Mouse (Mus musculus) heart, adult 9 months (tissue): ENCODE measurements around the gene Arl2.
A peak's percentile ranks its signal among the peaks of the same experiment; 100 is the strongest.
"Not testable (repeated sequence)": the region's sequence is repeated elsewhere in the genome, so short reads cannot be mapped to it uniquely, and the experiment has no call there.

ENCODE experiments used
- DNase-seq, 2 experiments: peaks; one replicate each; pipeline ENCODE4 v3.0.0; 2022; ENCODE audit warnings: low spot score in 2 of 2

The Arl2 gene

DNA sequence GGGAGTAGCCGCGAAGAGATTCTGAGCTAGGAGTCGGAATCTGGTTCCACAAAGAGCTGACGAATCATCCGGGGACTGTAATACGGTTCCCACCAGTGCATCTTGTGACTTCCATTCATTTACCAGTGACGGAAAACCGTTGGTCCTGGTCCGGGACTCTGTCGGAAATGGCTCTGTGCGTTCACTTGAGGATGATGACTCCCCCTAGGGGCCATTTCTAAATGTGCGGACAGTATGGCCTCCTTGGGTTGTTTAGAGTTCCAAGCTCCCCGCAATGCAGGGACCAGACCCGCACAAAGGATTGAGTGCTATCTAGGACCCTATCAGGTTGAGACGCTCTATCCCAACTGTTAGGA, at the start of gene Arl2:
Gene Arl2, minus strand, starts transcription at position 155 of the 356 bp plus-strand sequence.
- peak; percentile 60 to 77 for DNase-seq

DNA sequence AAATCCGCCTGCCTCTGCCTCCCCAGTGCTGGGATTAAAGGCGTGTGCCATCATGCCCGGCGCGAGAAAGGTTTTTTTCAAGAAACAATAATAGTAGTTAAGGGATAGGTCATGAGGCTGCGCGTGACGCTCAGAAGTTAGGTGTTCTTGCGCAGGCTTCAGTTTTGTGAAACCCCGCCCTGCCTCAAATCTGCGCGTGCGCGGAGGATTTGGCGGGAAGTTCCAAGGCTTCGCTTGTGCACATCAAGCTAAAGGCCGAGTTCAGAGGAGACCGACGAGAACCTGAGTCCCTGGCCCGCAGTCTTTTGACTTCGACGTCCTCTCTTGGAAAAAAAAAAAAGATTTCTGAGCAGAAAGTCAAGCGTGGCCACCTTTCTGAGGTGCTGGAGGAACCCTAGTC, 42.8 kb upstream of the Arl2 start, which contains the start of gene Majin:
Gene Majin, plus strand, starts transcription at position 258 of the 400 bp plus-strand sequence.
- no peak for DNase-seq

DNA sequence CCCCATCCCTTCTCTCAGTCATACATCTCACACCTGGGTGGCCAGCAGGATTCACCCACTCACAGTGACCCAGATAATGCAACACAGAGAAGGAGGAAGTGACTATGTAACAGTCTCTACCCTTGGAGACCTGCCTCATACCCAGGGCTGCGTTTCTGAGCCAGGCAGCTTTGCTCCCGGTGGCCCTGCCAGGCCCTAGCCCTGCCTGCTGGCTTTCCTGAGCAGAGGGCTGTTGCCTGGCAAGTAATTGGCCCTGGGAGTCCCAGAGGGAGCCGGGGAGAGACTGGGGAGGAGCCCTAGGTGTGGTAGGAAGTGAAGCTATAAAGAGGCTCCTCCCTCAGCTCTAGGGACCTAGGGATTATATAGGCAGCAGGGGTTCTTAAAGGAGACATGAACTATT, 41.2 kb upstream of the Arl2 start:
- no peak for DNase-seq

DNA sequence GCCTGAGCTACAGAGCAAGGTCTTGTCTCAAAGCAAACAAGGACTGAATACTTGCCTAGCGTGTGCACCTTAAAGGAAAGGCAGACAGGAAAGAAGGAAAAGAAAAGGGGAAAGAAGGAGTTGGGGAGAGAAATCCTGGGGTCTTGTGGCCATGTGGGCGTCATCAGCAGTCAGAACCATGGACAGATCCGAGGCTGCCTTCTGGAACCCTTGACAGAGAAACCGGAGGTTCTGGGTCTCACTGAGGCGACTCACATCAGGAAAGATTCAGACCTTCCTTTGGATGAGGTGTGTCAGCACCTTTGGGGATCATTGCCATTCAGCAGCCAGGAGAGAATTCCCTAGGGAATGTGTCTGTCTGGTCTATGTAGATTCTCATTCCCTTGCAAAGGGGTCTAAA, 40.3 kb upstream of the Arl2 start:
- no peak for DNase-seq

DNA sequence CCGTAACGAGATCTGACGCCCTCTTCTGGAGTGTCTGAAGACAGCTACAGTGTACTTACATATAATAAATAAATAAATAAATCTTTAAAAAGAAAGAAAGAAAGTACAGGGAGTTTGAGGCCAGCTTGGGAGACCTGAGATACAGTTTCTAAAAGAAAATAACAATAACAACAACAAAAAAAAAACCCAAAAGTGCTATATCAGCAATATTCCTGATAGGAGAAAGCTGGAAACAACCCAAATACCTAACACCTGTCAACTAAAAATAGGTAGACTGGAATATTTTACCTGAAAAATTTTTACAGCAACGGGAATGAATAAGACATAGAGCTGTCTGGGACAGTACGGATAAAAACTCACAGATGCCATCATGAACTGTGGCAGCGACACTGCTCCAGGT, 37.4 kb upstream of the Arl2 start:
- no peak for DNase-seq

DNA sequence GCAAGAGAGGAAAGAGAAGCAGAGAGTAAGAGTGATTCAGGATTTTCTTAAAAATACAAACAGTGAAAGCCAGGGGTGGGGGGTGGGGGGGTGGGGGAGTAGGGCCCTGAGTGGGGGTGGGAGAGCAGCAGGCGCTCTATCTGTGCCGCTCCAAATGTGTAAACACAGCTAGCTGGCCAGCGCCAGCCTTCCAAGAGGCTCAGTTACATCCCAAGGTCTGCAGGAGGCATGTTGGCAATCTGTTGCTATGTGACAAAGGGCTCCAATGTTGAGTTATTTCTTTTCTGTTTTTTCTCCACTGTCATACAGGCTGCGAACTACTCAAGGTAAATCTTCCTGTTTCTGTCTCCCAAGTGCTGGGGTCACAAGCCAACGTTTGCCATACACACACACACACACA, 33.4 kb upstream of the Arl2 start:
- DNase-seq = no peak

DNA sequence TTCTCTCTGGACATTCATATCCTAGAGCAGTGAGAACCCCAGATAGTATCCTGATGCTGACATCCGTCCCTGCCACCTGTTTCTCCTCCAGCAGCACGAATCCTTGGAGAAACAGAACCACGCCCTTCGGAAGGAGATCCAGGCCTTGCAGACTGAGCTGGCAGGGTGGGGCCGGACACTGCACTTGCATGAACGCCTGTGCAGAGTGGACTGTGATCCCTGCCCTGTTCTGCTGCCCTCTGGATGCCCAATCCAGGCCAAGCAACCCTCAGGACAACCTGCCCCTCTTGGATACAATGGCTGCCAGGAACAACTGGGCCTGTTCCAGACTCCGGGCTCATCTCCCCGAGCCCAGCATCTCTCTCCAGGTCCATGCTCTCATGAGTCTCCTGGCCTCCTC, 29.9 kb upstream of the Arl2 start:
- no peak for DNase-seq

DNA sequence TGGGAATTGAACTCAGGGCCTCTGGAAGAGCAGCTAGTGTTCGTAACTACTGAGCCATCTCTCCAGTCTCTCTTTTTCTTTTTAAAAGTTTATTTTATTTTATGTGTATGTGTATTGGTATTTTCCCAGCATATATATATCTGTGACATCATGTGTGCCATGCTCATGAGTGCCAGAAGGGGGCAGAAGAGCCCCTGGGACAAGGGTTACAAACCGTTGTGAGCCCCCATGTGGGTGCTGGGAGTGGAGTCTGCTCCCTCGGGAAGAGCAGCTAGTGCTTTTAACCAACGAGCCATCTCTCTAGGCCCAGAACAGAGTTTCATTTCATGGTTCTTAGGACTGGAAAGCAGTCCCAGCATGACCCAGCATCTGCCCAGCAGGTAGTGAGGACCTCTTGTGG, 25.4 kb upstream of the Arl2 start:
- no peak for DNase-seq

DNA sequence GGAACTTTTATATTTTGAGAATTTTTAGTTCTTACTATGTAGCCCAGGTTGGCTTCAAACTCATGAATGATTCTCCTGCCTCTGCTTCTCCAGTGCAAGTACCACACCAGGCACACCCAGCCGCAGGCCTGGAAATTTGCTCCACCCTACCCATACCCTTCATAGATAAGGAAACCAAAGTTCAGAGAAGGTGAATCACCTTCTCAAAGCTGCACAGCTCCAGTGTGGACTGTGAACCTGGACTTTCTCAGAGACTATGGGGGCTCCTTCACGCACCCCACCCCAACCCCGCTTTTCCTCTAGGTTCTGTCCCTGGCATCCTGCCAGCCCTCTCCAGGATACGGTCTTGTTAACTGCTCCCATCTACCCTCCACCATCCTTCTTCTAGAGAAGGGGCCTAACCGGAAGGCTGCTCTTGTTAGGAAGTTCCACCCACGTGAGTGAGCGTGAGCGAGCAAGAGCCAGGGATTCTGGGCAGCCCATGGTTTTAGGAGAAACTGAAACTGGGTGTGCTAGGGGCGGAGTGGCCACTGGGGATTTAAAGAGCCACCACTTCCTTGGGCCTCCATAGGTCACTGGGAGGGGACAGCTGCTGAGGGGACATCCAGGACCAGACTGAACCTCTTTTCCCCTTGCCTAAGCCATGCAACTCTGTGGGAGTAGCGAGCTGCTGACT, 22.7 kb upstream of the Arl2 start:
- DNase-seq = peak; percentile 65 to 78

DNA sequence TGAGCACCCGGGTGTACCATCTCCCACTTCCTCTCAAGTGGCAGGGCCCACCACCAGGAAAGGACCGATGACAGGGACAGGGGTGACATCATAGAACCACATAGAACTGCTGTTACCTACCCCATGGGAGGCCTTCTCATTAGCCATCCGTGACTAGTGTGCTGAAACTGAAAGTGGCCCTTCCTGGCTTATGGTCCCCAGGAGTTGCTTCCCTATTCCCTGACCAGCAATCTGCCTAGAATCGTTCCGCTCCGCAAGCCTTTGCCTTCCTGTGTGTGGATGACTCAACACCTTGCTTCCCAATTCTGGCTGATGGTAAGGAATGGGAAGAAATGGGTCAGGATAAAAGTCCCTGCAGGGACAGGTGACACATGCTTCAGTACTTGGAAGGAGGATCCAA, 15.9 kb upstream of the Arl2 start:
- no peak for DNase-seq

DNA sequence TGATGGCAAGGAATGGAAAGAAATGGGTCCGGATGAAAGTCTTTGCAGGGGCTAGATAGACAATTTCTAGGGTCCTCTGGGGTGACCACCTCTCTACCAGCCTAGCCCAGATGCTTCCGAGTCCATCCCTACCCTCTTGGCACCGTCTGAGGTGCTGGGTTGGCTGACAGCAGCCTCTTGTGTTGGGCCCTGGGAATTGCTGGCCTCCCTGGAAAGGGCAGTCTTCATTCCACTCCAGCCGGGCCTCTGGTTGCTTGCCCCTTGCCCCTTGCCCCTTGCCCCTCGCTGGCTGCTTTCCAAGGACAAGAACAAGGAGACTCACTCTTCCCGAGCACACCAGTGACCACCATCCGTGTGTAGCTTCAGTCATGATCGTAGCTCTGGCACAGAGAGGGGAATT, 15.0 kb upstream of the Arl2 start:
- no peak for DNase-seq

DNA sequence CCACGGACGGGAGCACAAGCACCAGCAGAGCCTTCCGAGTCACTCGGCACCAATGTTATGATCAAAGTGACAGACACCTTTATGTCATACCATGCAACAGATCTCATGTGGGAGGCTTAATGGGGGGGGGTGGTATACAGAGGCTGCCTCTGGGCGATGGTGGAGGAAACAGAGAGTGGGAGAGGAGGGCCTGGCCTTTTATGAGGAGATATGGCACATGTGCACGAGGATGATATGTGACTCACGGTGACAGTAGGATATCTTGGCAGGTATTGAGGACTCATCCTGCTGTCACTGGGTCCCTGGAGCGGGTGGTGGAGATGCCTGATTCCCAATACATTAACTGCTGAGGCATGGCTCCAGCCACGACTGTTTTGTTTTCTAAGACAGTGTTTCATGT, 13.8 kb upstream of the Arl2 start:
- DNase-seq = no peak

DNA sequence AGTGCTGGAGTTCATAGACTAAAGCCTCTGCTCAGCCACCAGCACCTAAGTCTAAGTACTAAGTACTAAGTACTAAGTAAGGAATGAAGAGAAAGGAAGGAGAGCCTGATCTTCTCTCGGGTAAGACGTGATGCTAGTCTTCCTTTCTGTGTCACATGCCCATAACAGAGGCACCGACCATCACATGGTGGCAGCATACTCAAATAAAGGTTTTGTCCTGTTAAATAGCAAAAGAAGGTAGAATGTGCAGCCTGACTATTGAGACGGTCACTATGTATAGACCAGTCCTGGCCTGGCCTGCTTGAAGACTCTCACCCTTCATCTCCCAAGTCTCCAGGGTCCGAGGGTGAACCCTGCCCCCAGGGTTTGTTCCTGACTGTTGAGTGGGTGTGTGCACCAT, 3.5 kb upstream of the Arl2 start:
- DNase-seq = no peak

DNA sequence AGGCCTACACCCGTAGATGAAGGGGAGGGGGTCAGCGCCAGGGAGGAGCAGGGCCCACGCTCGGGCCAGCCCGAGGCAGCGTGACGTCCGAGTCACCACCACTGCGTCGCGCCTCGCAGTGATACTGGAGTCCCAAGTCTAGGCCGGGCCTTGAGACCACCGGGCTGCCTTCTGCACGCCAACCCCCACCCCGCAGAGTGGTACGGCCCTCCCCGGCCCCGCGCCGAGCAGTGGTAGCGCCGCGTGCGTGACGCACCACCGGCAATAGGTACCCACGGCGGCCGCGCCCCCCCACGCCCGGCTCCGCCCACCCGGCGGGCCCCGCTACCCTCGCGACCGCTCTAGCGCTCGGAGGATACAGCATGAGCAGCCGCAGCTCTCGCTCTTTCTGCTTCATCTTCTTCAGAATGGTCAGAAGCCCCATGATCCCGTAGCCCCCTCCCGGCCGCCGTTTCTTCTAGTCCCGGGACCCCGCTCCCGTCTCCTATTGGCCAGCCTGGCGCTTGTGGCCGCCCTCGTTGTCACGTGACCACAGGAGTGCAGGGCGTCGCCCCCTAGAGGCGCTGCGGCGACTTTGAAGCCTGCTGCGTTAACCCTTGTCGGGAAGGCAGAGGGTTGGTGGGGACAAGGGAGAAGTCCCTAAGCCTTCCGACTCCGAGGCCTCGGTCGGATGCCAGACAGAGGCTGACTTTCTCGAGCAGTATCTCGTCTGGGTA, 512 bp downstream of the Arl2 start, which contains the start of gene Batf2:
Gene Batf2, plus strand, starts transcription at position 306 of the 716 bp plus-strand sequence.
- DNase-seq = peak; percentile 91 to 92

DNA sequence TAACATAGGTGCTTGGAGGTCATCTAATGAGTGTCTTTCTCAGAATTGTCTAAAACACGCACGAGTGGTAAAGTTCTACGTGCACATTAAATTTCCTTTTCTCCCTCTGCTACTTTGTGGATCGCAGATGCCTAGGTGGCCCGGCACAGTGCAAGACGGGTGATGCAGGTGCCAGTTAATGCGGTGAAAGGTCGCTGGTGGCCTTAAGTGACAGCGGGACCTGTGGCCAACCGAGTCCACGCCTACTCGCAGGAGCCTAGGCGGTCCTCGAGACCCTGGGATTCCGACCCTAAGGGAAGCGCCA, 1.0 kb downstream of the Arl2 start:
- no peak for DNase-seq

DNA sequence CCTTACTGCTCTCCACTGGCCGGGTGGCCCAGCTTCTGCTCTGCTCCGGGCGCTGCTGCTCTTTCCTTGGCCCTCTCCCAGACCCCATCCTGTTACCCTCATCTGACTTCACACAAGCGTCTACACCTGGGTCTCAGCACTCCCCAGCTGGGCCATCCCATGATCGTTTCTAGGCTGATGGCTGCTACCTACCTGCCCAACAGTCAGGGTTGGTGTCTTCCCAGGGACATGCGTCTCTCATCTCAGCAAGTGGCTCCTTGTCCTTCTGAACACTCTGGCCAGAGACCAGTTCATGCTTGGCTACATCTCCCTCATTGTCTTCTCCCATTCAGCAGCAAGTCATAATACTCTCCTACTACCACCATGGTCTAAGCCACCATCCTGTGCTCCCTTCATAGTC, 1.6 kb downstream of the Arl2 start:
- no peak for DNase-seq

DNA sequence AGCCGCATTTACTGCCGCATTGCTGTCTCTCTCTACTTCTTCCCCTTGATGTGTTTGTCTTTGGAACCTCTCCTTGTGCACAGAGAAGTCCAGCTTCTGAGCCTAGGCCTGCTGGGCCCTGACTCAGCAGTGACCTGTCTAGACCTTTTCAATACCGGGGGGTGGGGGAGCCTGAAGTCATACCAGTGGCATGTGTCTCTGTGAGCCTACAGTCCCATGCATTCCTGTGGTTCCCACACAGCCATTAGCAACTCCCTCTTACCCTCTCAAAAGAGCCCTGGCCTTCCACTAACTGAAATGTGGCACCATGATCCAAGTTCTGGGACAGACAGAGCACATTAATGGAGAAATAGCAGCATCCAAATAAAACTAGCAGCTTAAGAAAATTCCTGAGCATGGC, 5.0 kb downstream of the Arl2 start:
- DNase-seq = no peak

DNA sequence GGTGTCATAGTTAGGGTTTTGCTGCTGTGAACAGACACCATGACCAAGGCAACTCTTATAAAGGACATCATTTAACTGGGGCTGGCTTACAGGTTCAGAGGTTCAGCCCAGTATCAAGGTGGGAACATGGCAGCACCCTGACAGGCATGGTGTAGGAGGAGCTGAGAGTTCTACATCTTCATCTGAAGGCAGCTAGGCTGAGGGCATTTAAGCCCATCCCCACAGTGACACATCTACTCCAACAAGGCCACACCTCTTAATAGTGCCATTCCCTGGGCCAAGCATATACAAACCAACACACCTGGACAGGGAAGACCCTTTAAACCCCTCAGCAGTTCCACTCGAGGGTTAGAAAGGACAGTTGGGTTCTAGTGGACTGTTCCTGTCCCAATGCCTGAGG, 8.2 kb downstream of the Arl2 start:
- DNase-seq = not testable (repeated sequence)

DNA sequence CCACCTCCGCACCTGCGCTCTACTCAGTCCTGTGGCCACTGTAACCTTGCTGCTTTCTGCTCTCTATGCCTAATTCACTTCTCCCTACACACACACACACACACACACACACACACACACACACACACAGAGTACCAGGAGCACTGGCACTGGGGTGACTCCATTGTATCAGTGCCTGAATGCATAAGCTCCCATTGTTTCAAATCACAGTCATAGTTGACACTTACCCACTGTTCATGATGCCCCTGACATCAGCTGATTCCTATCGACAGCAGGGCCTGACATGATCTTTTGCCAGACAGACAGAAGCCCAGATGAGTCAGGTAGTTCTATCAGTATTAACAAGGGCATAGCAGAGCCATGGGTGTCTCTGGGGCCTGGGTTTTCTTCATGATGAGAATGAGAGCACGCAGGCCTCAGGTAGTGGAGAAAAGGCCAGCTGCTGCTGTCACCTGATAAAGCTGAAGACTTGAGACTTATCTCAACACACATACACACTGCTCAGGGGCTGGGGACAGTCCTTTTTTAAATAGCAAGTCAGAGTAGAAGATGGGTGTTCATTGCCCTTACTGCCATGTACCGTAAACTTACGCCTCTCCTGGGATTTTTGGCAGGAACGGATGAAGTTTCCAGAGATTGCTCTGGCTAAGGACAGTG, 9.0 kb downstream of the Arl2 start:
- DNase-seq = no peak

DNA sequence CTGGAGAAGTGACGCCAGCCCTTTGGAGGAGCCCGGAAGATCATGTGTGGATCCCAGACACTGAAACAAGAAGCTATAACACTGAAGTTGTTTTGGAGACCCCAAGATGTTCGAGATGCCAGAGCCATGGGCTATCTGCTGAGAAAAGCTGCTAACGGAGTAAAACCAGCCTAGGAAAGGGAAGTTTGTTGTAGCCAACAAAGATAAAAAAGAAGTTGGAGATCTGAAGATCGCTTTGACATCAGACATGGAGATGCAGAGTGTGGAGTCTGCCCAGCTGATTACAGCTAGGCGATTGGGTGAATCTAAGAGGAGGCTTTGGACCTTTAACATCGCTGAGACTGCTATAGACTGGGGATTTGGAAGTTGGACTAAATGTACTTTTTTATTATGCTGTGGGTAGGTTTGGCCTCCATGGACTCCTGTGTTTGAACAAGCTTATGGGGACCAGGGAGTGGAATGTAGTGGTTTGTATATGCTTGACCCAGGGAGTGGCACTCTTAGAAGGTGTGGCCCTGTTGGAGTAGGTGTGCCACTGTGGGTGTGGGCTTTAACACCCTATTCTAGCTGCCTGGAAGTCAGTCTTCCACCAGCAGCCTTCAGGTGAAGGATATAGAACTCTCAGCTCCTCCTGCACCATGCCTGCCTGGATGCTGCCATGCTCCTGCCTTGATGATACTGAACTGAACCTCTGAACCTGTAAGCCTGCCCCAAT, 10.8 kb downstream of the Arl2 start:
- not testable (repeated sequence) for DNase-seq

DNA sequence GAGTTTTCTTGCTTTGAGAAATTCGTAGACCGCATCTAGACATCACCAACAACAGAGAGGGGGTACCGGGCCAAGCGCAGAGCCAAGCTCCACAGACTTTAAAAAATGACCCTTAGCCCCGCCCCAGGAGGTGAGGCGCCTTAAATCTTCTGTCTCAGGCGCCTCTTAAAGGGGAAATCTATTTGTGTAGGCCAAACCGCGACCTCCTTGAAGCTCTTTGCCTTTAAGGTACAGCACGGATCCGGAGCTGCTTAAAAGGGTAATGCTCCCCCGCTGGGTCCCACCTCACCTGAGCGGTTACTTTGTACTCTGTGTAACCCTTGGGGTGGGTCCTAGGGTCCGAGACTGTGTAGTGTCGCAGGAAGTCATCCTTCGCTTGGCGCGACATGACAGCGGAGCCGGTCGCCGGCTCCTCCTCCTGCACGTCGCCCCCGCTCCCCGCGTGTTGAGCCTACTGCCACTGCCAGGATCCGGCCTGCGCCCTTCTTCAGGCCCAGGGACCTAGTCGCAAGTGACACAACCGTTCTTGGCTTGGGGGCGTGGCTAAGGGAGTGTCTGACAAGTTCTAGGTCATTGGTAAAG, 13.5 kb downstream of the Arl2 start, which contains the start of gene Snx15:
Gene Snx15, minus strand, starts transcription at position 545 of the 582 bp plus-strand sequence.
- DNase-seq = peak; percentile 94 to 97
